Mouse (Mus musculus): ENCODE results near the gene Supt3.

DNA sequence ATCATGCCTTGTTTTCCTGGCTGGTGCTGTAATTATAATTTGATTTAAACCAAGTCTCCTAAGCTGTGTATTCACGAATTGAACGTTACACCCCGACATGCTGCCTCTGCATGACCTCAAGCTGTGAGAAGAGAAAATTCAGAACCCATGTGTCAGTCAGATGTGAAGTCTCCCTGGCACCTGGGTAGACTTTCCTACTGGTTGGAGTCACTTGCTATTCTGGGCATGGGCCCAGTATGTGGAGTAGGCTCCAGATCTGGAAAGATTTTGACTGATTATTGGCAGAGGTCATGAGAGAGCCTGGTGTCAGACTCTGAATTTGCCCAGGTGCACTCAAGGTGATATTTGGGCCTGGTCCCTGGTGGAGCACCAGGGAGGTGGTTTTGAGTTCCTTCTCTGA is 275.0 kb downstream of the Supt3 start:
- TF ChIP-seq POLR2A (IDR thresholded peaks at IDR 0.05; ENCODE audit: borderline replicate concordance, control insufficient read depth, low read depth, low read length) = no peak
- TF ChIP-seq CTCF (IDR thresholded peaks at IDR 0.05; ENCODE audit: control insufficient read depth, insufficient read depth, low read length) = no peak
